Mouse (Mus musculus) liver, postnatal 0 days (tissue): ENCODE results near the gene Tmem62.

Experiments
- CTCF ChIP-seq: sonication (generic); IDR thresholded peaks from 2 replicates; pipeline ENCODE4 v1.5.1; 2016; ENCODE audit warnings: antibody characterized with exemption, low read depth
- EP300 ChIP-seq: IDR thresholded peaks from 2 replicates; pipeline ENCODE4 v1.6.1; 2016; ENCODE audit warnings: antibody characterized with exemption, low read depth, mild to moderate bottlenecking

DNA sequence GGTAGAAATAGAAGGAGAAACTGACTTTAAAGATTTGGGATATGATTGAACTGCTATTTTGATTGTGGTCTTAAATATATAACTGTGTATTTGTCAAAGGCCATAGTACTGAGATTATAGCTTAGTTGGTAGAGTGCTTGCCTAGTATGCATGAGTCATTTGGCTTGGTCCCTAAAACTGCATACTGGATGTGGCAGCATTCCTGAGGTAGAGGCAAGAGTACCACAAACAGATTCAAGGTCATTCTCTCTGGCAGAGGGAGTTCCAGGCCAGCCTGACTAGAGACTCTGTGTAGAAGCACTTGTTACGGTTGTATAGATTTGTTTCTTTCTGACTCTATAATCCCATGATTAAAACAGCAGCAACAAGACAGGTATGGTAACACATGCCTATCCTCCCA, 3.0 kb downstream of the Tmem62 start:
- TF ChIP-seq CTCF (no peak), EP300 (no peak)
